Mouse (Mus musculus): ENCODE results near the gene Slc6a20b. TPM values are rescaled to one million over a fixed set of nuclear protein-coding genes. Genes with fewer than 3 reads are reported as not detected.

Gene Slc6a20b
- polyA plus RNA-seq, 1 experiment from 2014 or later, result 0.18 TPM

- H3K27me3 ChIP-seq, result no peaks in the 10 kb centered on the region
- no peak overlapping the region for H3K4me2 ChIP-seq
- no peak for ATAC-seq (ENCODE audit: insufficient number of reproducible peaks, insufficient read depth, low FRiP score, low TSS enrichment, low read depth)
- H3K4me3 ChIP-seq, result no peak overlapping the region
- H3K4me1 ChIP-seq, result no peaks in the 10 kb centered on the region
- H3K9ac ChIP-seq, result no peak overlapping the region
- H3K9me3 ChIP-seq, result no peaks in the 10 kb centered on the region
- no peaks in the 10 kb centered on the region for H3K36me3 ChIP-seq
- no peak overlapping the region for H3K27ac ChIP-seq
Measured at GRCm38 (mm10) chr9:123638231-123638630, 5.9 kb upstream of the Slc6a20b start.

- H3K4me1 ChIP-seq, result no peaks in the 10 kb centered on the region
- H3K9me3 ChIP-seq, result no peaks in the 10 kb centered on the region
- no peaks in the 10 kb centered on the region for H3K27me3 ChIP-seq
- WGBS, result 72% methylated on average over 5 of the region's 5 CpGs
- no peak overlapping the region for H3K9ac ChIP-seq
- no peak overlapping the region for H3K4me2 ChIP-seq
- no peak overlapping the region for H3K4me3 ChIP-seq
- no peak overlapping the region for H3K27ac ChIP-seq
- H3K36me3 ChIP-seq, result no peaks in the 10 kb centered on the region
- no peak for ATAC-seq (ENCODE audit: insufficient number of reproducible peaks, insufficient read depth, low FRiP score, low TSS enrichment, low read depth)
Measured at GRCm38 (mm10) chr9:123636771-123637170, 4.4 kb upstream of the Slc6a20b start.

GRCm38 (mm10) chr9:123632993-123633392 is 628 bp upstream of the Slc6a20b start:
- Histone ChIP-seq H3K36me3 (no peaks in the 10 kb centered on the region), H3K4me2 (no peak overlapping the region), H3K9me3 (no peaks in the 10 kb centered on the region), H3K4me1 (no peaks in the 10 kb centered on the region), H3K9ac (no peak overlapping the region), H3K27me3 (no peaks in the 10 kb centered on the region), H3K4me3 (no peak overlapping the region), H3K27ac (no peak overlapping the region)
- ATAC-seq (ENCODE audit: insufficient number of reproducible peaks, insufficient read depth, low FRiP score, low TSS enrichment, low read depth), result no peak
- 84% methylated on average over 3 of the region's 3 CpGs for WGBS

- no peak overlapping the region for H3K4me2 ChIP-seq
- H3K36me3 ChIP-seq, result no peaks in the 10 kb centered on the region
- no peak overlapping the region for H3K4me3 ChIP-seq
- no peaks in the 10 kb centered on the region for H3K4me1 ChIP-seq
- no peaks in the 10 kb centered on the region for H3K27me3 ChIP-seq
- WGBS, result 77% methylated on average over 3 of the region's 3 CpGs
- H3K27ac ChIP-seq, result no peak overlapping the region
- no peak overlapping the region for H3K9ac ChIP-seq
- no peaks in the 10 kb centered on the region for H3K9me3 ChIP-seq
- ATAC-seq (ENCODE audit: insufficient number of reproducible peaks, insufficient read depth, low FRiP score, low TSS enrichment, low read depth), result no peak
Measured at GRCm38 (mm10) chr9:123631666-123632065, 699 bp downstream of the Slc6a20b start.

GRCm38 (mm10) chr9:123625821-123626220 is 6.5 kb downstream of the Slc6a20b start:
- H3K27me3 ChIP-seq, result no peaks in the 10 kb centered on the region
- no peaks in the 10 kb centered on the region for H3K36me3 ChIP-seq
- no peaks in the 10 kb centered on the region for H3K4me1 ChIP-seq
- H3K9me3 ChIP-seq, result no peaks in the 10 kb centered on the region
- no peak overlapping the region for H3K9ac ChIP-seq
- no peak overlapping the region for H3K4me2 ChIP-seq
- no peak overlapping the region for H3K4me3 ChIP-seq
- ATAC-seq (ENCODE audit: insufficient number of reproducible peaks, insufficient read depth, low FRiP score, low TSS enrichment, low read depth), result no peak
- H3K27ac ChIP-seq, result no peak overlapping the region
- WGBS, result 92% methylated on average over 11 of the region's 11 CpGs

GRCm38 (mm10) chr9:123624741-123625140 is 7.6 kb downstream of the Slc6a20b start:
- no peaks in the 10 kb centered on the region for H3K9me3 ChIP-seq
- H3K27me3 ChIP-seq, result no peaks in the 10 kb centered on the region
- no peak overlapping the region for H3K4me2 ChIP-seq
- WGBS, result 72% methylated on average over 2 of the region's 2 CpGs
- no peaks in the 10 kb centered on the region for H3K36me3 ChIP-seq
- H3K9ac ChIP-seq, result no peak overlapping the region
- H3K4me1 ChIP-seq, result no peaks in the 10 kb centered on the region
- no peak overlapping the region for H3K27ac ChIP-seq
- no peak overlapping the region for H3K4me3 ChIP-seq
- no peak for ATAC-seq (ENCODE audit: insufficient number of reproducible peaks, insufficient read depth, low FRiP score, low TSS enrichment, low read depth)

GRCm38 (mm10) chr9:123620311-123621098 is 11.9 kb downstream of the Slc6a20b start:
- H3K4me2 ChIP-seq, result no peak overlapping the region
- no peak overlapping the region for H3K4me3 ChIP-seq
- no peaks in the 10 kb centered on the region for H3K9me3 ChIP-seq
- no peak for ATAC-seq (ENCODE audit: insufficient number of reproducible peaks, insufficient read depth, low FRiP score, low TSS enrichment, low read depth)
- no peaks in the 10 kb centered on the region for H3K4me1 ChIP-seq
- 85% methylated on average over 5 of the region's 5 CpGs for WGBS
- no peaks in the 10 kb centered on the region for H3K27me3 ChIP-seq
- H3K36me3 ChIP-seq, result no peaks in the 10 kb centered on the region
- no peak overlapping the region for H3K9ac ChIP-seq
- no peak overlapping the region for H3K27ac ChIP-seq

GRCm38 (mm10) chr9:123601529-123601928 is 30.8 kb downstream of the Slc6a20b start:
- Histone ChIP-seq H3K4me3 (no peak overlapping the region), H3K4me2 (no peak overlapping the region), H3K27me3 (no peaks in the 10 kb centered on the region), H3K4me1 (no peaks in the 10 kb centered on the region), H3K9me3 (no peaks in the 10 kb centered on the region), H3K27ac (no peak overlapping the region), H3K9ac (no peak overlapping the region), H3K36me3 (peaks cover 5% of the 10 kb centered on the region; the same call in 1 of the 2 replicates)
- ATAC-seq (ENCODE audit: insufficient number of reproducible peaks, insufficient read depth, low FRiP score, low TSS enrichment, low read depth), result no peak
- 75% methylated on average over 1 of the region's 1 CpGs for WGBS

- Histone ChIP-seq H3K9me3 (no peaks in the 10 kb centered on the region), H3K36me3 (peaks cover 22% of the 10 kb centered on the region), H3K27ac (no peak overlapping the region), H3K4me2 (no peak overlapping the region), H3K27me3 (no peaks in the 10 kb centered on the region), H3K4me1 (no peaks in the 10 kb centered on the region), H3K9ac (no peak overlapping the region), H3K4me3 (no peak overlapping the region)
- 97% methylated on average over 2 of the region's 2 CpGs for WGBS
- ATAC-seq (ENCODE audit: insufficient number of reproducible peaks, insufficient read depth, low FRiP score, low TSS enrichment, low read depth), result no peak
Measured at GRCm38 (mm10) chr9:123597376-123597775, 35.0 kb downstream of the Slc6a20b start.

- ATAC-seq (ENCODE audit: insufficient number of reproducible peaks, insufficient read depth, low FRiP score, low TSS enrichment, low read depth), result no peak
- no peaks in the 10 kb centered on the region for H3K4me1 ChIP-seq
- H3K4me3 ChIP-seq, result no peak overlapping the region
- no peak overlapping the region for H3K27ac ChIP-seq
- no peaks in the 10 kb centered on the region for H3K9me3 ChIP-seq
- H3K36me3 ChIP-seq, result peaks cover 22% of the 10 kb centered on the region
- H3K4me2 ChIP-seq, result no peak overlapping the region
- WGBS, result 91% methylated on average over 2 of the region's 2 CpGs
- H3K27me3 ChIP-seq, result no peaks in the 10 kb centered on the region
- no peak overlapping the region for H3K9ac ChIP-seq
Measured at GRCm38 (mm10) chr9:123596910-123597309, 35.5 kb downstream of the Slc6a20b start.

GRCm38 (mm10) chr9:123595194-123595593 is 37.2 kb downstream of the Slc6a20b start:
- H3K27ac ChIP-seq, result no peak overlapping the region
- no peaks in the 10 kb centered on the region for H3K27me3 ChIP-seq
- no peak overlapping the region for H3K9ac ChIP-seq
- H3K4me1 ChIP-seq, result no peaks in the 10 kb centered on the region
- 95% methylated on average over 4 of the region's 4 CpGs for WGBS
- H3K9me3 ChIP-seq, result no peaks in the 10 kb centered on the region
- H3K36me3 ChIP-seq, result peaks cover 28% of the 10 kb centered on the region
- no peak for ATAC-seq (ENCODE audit: insufficient number of reproducible peaks, insufficient read depth, low FRiP score, low TSS enrichment, low read depth)
- H3K4me3 ChIP-seq, result no peak overlapping the region
- no peak overlapping the region for H3K4me2 ChIP-seq

- H3K36me3 ChIP-seq, result peaks cover 45% of the 10 kb centered on the region
- H3K4me1 ChIP-seq, result no peaks in the 10 kb centered on the region
- ATAC-seq (ENCODE audit: insufficient number of reproducible peaks, insufficient read depth, low FRiP score, low TSS enrichment, low read depth), result no peak
- no peak overlapping the region for H3K9ac ChIP-seq
- no peak overlapping the region for H3K4me2 ChIP-seq
- no peak overlapping the region for H3K4me3 ChIP-seq
- H3K27ac ChIP-seq, result no peak overlapping the region
- no peaks in the 10 kb centered on the region for H3K27me3 ChIP-seq
- WGBS, result 88% methylated on average over 7 of the region's 7 CpGs
- H3K9me3 ChIP-seq, result no peaks in the 10 kb centered on the region
Measured at GRCm38 (mm10) chr9:123589240-123589910, 43.0 kb downstream of the Slc6a20b start.
